Mouse (Mus musculus) hindbrain, postnatal 0 days (tissue): Measurements from ENCODE around the gene Tceanc2. TPM values are rescaled to one million over a fixed set of nuclear protein-coding genes. Genes with fewer than 3 reads are reported as not detected.

Experiments
- ATAC-seq: fragments of 200-750 bp; cut with Nextera tagmentation; 2 replicates; pipeline ENCODE4 v1.8.0; 2017; ENCODE audit warnings: mild to moderate bottlenecking, moderate TSS enrichment, moderate library complexity
- DNase-seq: peaks from one replicate; pipeline ENCODE4 v3.0.0-alpha.2; 2015; ENCODE audit warnings: low spot score
- H3K27ac ChIP-seq: fragments of 300-500 bp; sonication (generic); 2 replicates; pipeline ENCODE4 v1.5.1; 2014; ENCODE audit warnings: mild to moderate bottlenecking
- H3K27me3 ChIP-seq: fragments of 300-500 bp; sonication (generic); 2 replicates; pipeline ENCODE4 v1.6.1; 2014; ENCODE audit warnings: low read length, mixed read lengths; ENCODE audit not compliant: insufficient read depth
- H3K36me3 ChIP-seq: fragments of 300-500 bp; sonication (generic); 2 replicates; pipeline ENCODE4 v1.6.1; 2014; ENCODE audit warnings: low read length, mixed read lengths; ENCODE audit not compliant: insufficient read depth
- H3K4me1 ChIP-seq: fragments of 300-500 bp; sonication (generic); 2 replicates; pipeline ENCODE4 v1.6.1; 2014; ENCODE audit warnings: antibody characterized with exemption, low read length, mixed read lengths; ENCODE audit not compliant: insufficient read depth
- H3K4me2 ChIP-seq: fragments of 300-500 bp; sonication (generic); 2 replicates; pipeline ENCODE4 v1.6.1; 2014; ENCODE audit warnings: low read depth, mild to moderate bottlenecking, low read length, moderate library complexity, mixed read lengths
- H3K4me3 ChIP-seq: fragments of 300-500 bp; sonication (generic); 2 replicates; pipeline ENCODE4 v1.5.1; 2014; ENCODE audit warnings: low read length
- H3K9ac ChIP-seq: fragments of 300-500 bp; sonication (generic); replicated peaks from 2 replicates; pipeline ENCODE4 v1.6.1; 2014; ENCODE audit warnings: mild to moderate bottlenecking, low read length, moderate library complexity, mixed read lengths
- H3K9me3 ChIP-seq: fragments of 300-500 bp; sonication (generic); 2 replicates; pipeline ENCODE4 v1.6.1; 2016; ENCODE audit warnings: low read length, mixed read lengths
- CTCF ChIP-seq: IDR thresholded peaks from 2 replicates; pipeline ENCODE4 v1.5.1; 2016; ENCODE audit warnings: antibody characterized with exemption, control low read depth, low read depth
- WGBS: fragments of 180-500 bp; shearing (Covaris S2); extraction: QIAGEN DNeasy Blood & Tissue Kit; methylation state at CpG from one replicate; pipeline ENCODE4 v1.1.7; 2014; 5-methylcytosine and 5-hydroxymethylcytosine counted together
- polyA plus RNA-seq: library from polyadenylated mRNA; unstranded; fragments of >200 nt; fragmentation: Nextera tagmentation; extraction: Ambion mirVana; gene quantifications from 2 replicates; pipeline ENCODE4 v1.2.1, GENCODE M21; 2015
- total RNA-seq: library from RNA; depleted of rRNA; stranded (reverse); fragments of >200 nt; gene quantifications from 2 replicates; pipeline ENCODE4 v1.2.3, GENCODE M21; 2014

The Tceanc2 gene
- total and polyA plus RNA-seq, 2 experiments from 2014 or later: 5.4 to 17.3 TPM

DNA sequence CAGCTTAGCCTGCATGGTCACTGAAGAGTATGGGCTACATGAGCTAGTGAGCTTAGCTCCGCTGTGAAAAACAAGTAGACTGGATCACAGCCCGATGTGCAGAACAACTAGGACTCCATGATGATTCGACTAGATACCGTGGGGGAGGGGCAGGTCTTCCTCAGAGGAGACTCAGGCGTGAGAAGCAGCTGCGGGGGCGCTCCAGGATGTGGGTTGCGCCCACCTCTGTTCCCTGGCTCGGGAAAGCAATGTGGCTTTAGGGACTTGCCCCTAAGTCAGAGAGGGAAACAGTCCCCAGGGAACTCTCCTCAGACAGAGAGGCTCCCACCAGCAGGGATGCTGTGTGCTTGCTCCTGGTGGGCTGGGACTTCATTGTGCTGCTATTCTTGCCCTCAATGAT, 48.4 kb downstream of the Tceanc2 start:
- Histone ChIP-seq H3K27ac (no peak overlapping the region), H3K9ac (no peak overlapping the region), H3K4me3 (no peak overlapping the region), H3K36me3 (no peaks in the 10 kb centered on the region), H3K9me3 (no peaks in the 10 kb centered on the region), H3K4me2 (no peak overlapping the region), H3K27me3 (no peaks in the 10 kb centered on the region), H3K4me1 (peaks cover 7% of the 10 kb centered on the region; the same call in 1 of the 2 replicates)
- DNase-seq (peak; percentile 40), ATAC-seq (no peak)
- 22% methylated on average over 9 of the region's 9 CpGs for WGBS
- TF ChIP-seq CTCF: no peak

DNA sequence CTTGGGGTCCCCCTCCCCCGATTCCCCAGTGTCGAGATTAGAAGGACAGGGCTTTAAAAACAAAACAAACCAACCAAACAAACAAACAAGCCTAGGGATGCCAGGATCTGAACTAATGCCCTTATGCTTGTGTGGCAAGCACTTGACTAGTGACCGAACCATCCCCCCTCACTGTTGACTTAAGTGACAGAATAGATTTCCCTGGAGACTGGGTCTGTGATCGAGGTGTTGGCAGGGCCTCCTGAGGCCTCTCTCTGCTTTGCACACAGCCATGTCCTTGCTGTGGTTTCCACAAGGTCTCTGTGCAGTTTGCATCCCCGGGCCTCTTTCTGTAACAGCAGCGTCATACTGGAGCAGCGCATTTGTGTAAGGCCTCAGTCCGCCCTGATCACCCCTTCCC, 49.5 kb downstream of the Tceanc2 start:
- 75% methylated on average over 8 of the region's 8 CpGs for WGBS
- H3K27me3 ChIP-seq: no peaks in the 10 kb centered on the region
- peaks cover 11% of the 10 kb centered on the region; the same call in 1 of the 2 replicates for H3K4me1 ChIP-seq
- H3K4me2 ChIP-seq: no peak overlapping the region
- ATAC-seq: no peak
- TF ChIP-seq CTCF: no peak
- no peak for DNase-seq
- H3K27ac ChIP-seq: no peak overlapping the region
- H3K9ac ChIP-seq: no peak overlapping the region
- H3K9me3 ChIP-seq: no peaks in the 10 kb centered on the region
- no peak overlapping the region for H3K4me3 ChIP-seq
- H3K36me3 ChIP-seq: no peaks in the 10 kb centered on the region

DNA sequence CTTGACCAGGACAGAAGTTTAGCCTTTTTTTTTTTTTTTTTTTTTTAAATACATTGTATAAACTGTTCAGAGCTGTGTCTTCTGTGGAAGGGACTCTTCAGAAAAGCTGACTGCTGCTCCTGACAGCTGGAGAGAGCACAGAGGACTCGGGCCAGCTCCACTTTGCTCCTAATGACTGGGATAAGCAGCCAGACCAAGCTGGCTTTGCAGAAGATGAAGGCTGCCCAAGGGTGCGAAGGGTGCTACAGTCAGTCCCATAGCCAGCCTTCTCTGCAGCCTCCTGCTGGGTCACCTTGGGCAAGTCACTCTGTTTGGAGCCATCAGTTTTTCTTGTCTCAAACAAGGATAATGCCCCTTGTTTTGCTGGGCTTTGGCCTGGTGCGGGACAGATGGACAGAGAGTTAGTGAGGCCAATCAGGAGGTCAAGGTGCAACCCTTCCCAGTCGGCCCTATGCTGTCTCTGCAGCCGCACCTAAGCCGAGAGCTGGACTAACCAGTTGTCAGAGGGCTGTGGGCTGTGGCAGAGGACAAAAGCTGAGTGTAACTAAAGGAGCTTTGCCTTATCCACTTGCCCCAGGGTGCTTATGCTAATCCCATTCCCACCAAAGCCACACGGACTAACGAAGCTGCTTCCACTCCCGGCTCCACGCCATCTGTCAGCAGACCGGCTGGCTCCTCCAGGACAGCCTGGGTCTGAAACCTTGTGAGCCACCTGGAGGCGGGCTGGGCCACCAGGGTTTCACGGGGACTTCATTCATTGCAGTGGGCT, 50.8 kb downstream of the Tceanc2 start:
- Histone ChIP-seq H3K27me3 (no peaks in the 10 kb centered on the region), H3K4me1 (peaks cover 11% of the 10 kb centered on the region; the same call in 1 of the 2 replicates), H3K9me3 (no peaks in the 10 kb centered on the region), H3K27ac (peak overlapping the region; percentile 26; the same call in 1 of the 2 replicates), H3K9ac (no peak overlapping the region), H3K4me3 (no peak overlapping the region), H3K36me3 (no peaks in the 10 kb centered on the region), H3K4me2 (no peak overlapping the region)
- WGBS: 26% methylated on average over 13 of the region's 13 CpGs
- DNase-seq (peak; percentile 67), ATAC-seq (peak; percentile 57)
- TF ChIP-seq CTCF: no peak

GRCm38 (mm10) chr4:107126891-107127524, 51.9 kb downstream of the Tceanc2 start:
- Histone ChIP-seq H3K27me3 (no peaks in the 10 kb centered on the region), H3K4me1 (peaks cover 11% of the 10 kb centered on the region; the same call in 1 of the 2 replicates), H3K4me3 (no peak overlapping the region), H3K36me3 (no peaks in the 10 kb centered on the region), H3K9ac (no peak overlapping the region), H3K4me2 (no peak overlapping the region), H3K9me3 (no peaks in the 10 kb centered on the region), H3K27ac (no peak overlapping the region)
- WGBS: 43% methylated on average over 13 of the region's 13 CpGs
- ATAC-seq (0 out of 2 replicates have a peak, but pooled peaks have one; percentile 30), DNase-seq (no peak)
- TF ChIP-seq CTCF: no peak

DNA sequence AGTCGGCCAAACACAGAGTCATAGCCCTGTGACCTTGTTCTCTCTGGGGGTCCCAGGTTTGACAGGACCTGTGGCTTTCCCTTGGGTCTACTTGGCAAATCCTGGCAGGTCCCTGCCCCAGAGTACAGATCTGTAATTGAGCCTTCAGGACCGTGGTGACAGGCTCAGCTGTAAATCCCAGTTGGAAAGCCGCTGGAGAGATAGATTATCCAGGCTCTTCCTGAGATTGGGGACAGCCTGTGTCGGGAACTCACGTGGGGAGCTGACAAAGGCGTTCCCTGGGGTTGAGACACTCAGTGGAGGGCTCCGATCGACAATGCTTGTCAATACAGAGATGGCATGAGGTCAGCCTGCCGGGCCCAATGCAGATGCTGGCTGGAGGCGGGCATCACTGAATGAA, 52.5 kb downstream of the Tceanc2 start:
- Histone ChIP-seq H3K27ac (no peak overlapping the region), H3K4me3 (no peak overlapping the region), H3K4me2 (no peak overlapping the region), H3K9ac (no peak overlapping the region), H3K4me1 (peaks cover 11% of the 10 kb centered on the region; the same call in 1 of the 2 replicates), H3K9me3 (no peaks in the 10 kb centered on the region), H3K36me3 (no peaks in the 10 kb centered on the region), H3K27me3 (no peaks in the 10 kb centered on the region)
- TF ChIP-seq CTCF: no peak
- 34% methylated on average over 10 of the region's 10 CpGs for WGBS
- ATAC-seq (no peak), DNase-seq (no peak)

- peak; percentile 57 for DNase-seq
- Histone ChIP-seq H3K9ac (no peak overlapping the region), H3K4me2 (no peak overlapping the region), H3K4me1 (peaks cover 11% of the 10 kb centered on the region; the same call in 1 of the 2 replicates), H3K36me3 (no peaks in the 10 kb centered on the region), H3K27me3 (no peaks in the 10 kb centered on the region), H3K9me3 (no peaks in the 10 kb centered on the region), H3K27ac (no peak overlapping the region), H3K4me3 (no peak overlapping the region)
- peak; percentile 49 for TF ChIP-seq CTCF
- WGBS: 40% methylated on average over 5 of the region's 5 CpGs
- ATAC-seq: no peak
These were observed 53.8 kb downstream of the Tceanc2 start for GRCm38 (mm10) chr4:107125101-107125500.

- 61% methylated on average over 7 of the region's 7 CpGs for WGBS
- DNase-seq: no peak
- Histone ChIP-seq H3K4me3 (no peak overlapping the region), H3K4me2 (no peak overlapping the region), H3K4me1 (peaks cover 11% of the 10 kb centered on the region; the same call in 1 of the 2 replicates), H3K9ac (no peak overlapping the region), H3K9me3 (no peaks in the 10 kb centered on the region), H3K27ac (no peak overlapping the region), H3K27me3 (no peaks in the 10 kb centered on the region), H3K36me3 (no peaks in the 10 kb centered on the region)
- no peak for TF ChIP-seq CTCF
- no peak for ATAC-seq
These were observed 54.5 kb downstream of the Tceanc2 start for GRCm38 (mm10) chr4:107124376-107124775.
